Mouse (Mus musculus): ENCODE measurements at regions not wholly inside any gene's neighbourhood (a gene's known extent, or its start where the extent isn't known, plus 50 kb on each side); places are given as distances from the start of the nearest gene placed in this dataset.
A peak's percentile ranks its signal among the peaks of the same experiment; 100 is the strongest.

DNA sequence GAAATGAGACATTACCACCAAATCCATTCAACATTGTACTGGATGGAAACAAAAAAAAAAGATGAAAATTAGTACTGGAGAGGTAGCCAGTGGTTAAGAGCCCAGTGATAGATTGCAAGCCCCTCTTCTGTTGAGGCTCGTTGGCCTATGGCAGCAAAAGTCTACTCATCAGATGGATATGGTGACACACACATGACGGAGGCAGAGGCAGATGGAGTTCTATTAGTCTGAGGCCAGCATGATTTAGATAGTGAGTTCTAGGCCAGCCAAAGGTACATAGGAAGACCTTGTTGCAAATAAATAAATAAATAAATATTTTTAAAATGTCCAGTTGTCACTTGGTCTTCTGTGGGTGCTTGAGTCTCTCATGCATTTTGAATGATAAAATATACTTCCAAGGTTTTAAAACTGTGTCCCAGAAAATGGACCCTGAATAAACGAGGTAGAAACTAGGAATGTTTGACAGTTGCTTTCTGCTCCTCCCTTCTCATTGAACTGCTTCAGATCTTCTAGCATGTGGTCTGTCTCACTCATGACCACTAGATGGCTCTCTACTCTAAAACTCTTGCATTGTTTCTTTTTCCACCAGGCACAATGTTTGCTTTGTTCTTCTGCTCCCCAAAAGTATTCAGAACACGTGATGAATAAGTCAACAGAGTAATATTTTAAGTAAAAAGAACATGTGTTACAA is 286.4 kb upstream of the Myo3a start:
- Histone ChIP-seq H3K36me3 (replicated peaks) (no peaks in the 10 kb centered on the region), H3K4me1 (ENCODE audit: insufficient read depth, low read depth, low read length) (peaks cover 11% of the 10 kb centered on the region), H3K27me3 (ENCODE audit: insufficient read depth, low read length) (no peaks in the 10 kb centered on the region), H3K9me3 (replicated peaks) (no peaks in the 10 kb centered on the region), H3K4me3 (ENCODE audit: low read depth, low read length) (no peak overlapping the region)
- peak; percentile 34; the same call in 1 of the 2 replicates for ATAC-seq (ENCODE audit: extremely low read depth, insufficient number of reproducible peaks, low FRiP score, poor library complexity, severe bottlenecking)
- DNase-seq (ENCODE audit: low spot score) = no peak
- TF ChIP-seq CTCF (IDR thresholded peaks at IDR 0.05; ENCODE audit: low read depth, low read length) (peak; percentile 49; the same call in 1 of the 2 replicates), POLR2AphosphoS5 (IDR thresholded peaks at IDR 0.05; ENCODE audit: insufficient replicate concordance, low read depth, low read length) (no peak), TAL1 (conservative IDR thresholded peaks at IDR 0.05; ENCODE audit: low read depth, low read length) (no peak)

DNA sequence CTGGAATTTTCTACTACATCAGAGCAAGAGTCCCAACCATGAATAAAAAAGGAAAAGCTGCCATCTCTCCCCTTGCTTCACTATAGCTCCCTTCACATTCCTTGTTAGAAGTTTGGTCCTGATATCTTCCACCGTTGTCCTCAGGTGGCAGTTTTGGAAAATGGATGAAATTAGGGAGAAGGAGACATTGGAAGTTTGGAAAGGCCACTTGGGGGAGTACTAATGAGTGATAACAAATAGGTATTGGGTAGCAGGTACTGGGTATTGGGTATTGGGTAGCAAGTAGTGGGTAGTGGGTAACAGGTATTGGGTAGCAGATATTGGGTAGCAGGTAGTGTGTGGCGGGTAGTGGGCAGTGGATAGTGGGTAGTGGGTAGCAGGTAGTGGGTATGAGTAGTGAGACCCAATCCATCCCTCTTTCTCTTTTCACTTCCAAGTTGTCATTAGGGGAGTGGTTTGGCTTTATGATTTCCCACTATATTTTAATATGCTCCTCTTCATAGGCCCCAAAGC is 285.8 kb upstream of the Myo3a start:
- TF ChIP-seq POLR2AphosphoS5 (IDR thresholded peaks at IDR 0.05; ENCODE audit: insufficient replicate concordance, low read depth, low read length) (no peak), GATA1 (IDR thresholded peaks at IDR 0.05; ENCODE audit: borderline replicate concordance, low read length) (no peak), TAL1 (conservative IDR thresholded peaks at IDR 0.05; ENCODE audit: low read depth, low read length) (no peak), CTCF (IDR thresholded peaks at IDR 0.05; ENCODE audit: low read depth, low read length) (no peak), GATA2 (IDR thresholded peaks at IDR 0.05; ENCODE audit: borderline replicate concordance, low read depth, low read length) (no peak)
- ATAC-seq (ENCODE audit: extremely low read depth, insufficient number of reproducible peaks, low FRiP score, poor library complexity, severe bottlenecking) = no peak
- Histone ChIP-seq H3K4me3 (ENCODE audit: low read depth, low read length) (no peak overlapping the region), H3K36me3 (replicated peaks) (no peaks in the 10 kb centered on the region), H3K9me3 (replicated peaks) (no peaks in the 10 kb centered on the region), H3K4me1 (ENCODE audit: insufficient read depth, low read depth, low read length) (peaks cover 11% of the 10 kb centered on the region), H3K27me3 (ENCODE audit: insufficient read depth, low read length) (no peaks in the 10 kb centered on the region)
- DNase-seq (ENCODE audit: low spot score) = no peak

GRCm38 (mm10) chr2:21943676-21944075 is 283.6 kb upstream of the Myo3a start:
- ATAC-seq (ENCODE audit: extremely low read depth, insufficient number of reproducible peaks, low FRiP score, poor library complexity, severe bottlenecking) (no peak), DNase-seq (ENCODE audit: low spot score) (no peak)
- no peaks in the 10 kb centered on the region for H3K9me3 ChIP-seq (replicated peaks)
- H3K4me1 ChIP-seq (ENCODE audit: insufficient read depth, low read depth, low read length) = peaks cover 11% of the 10 kb centered on the region
- H3K36me3 ChIP-seq (replicated peaks) = no peaks in the 10 kb centered on the region
- no peak for TF ChIP-seq POLR2AphosphoS5 (IDR thresholded peaks at IDR 0.05; ENCODE audit: insufficient replicate concordance, low read depth, low read length)
- TF ChIP-seq GATA2 (IDR thresholded peaks at IDR 0.05; ENCODE audit: borderline replicate concordance, low read depth, low read length) = no peak
- no peak for TF ChIP-seq GATA1 (IDR thresholded peaks at IDR 0.05; ENCODE audit: borderline replicate concordance, low read length)
- TF ChIP-seq CTCF (IDR thresholded peaks at IDR 0.05; ENCODE audit: low read depth, low read length) = no peak
- no peak for TF ChIP-seq TAL1 (conservative IDR thresholded peaks at IDR 0.05; ENCODE audit: low read depth, low read length)
- no peaks in the 10 kb centered on the region for H3K27me3 ChIP-seq (ENCODE audit: insufficient read depth, low read length)
- no peak overlapping the region for H3K4me3 ChIP-seq (ENCODE audit: low read depth, low read length)

GRCm38 (mm10) chr2:21946484-21946883 is 280.8 kb upstream of the Myo3a start:
- Histone ChIP-seq H3K36me3 (replicated peaks) (no peaks in the 10 kb centered on the region), H3K4me1 (ENCODE audit: insufficient read depth, low read depth, low read length) (peaks cover 8% of the 10 kb centered on the region), H3K4me3 (ENCODE audit: low read depth, low read length) (no peak overlapping the region), H3K9me3 (replicated peaks) (no peaks in the 10 kb centered on the region), H3K27me3 (ENCODE audit: insufficient read depth, low read length) (peaks cover 9% of the 10 kb centered on the region)
- DNase-seq (ENCODE audit: low spot score) (no peak), ATAC-seq (ENCODE audit: extremely low read depth, insufficient number of reproducible peaks, low FRiP score, poor library complexity, severe bottlenecking) (no peak)
- TF ChIP-seq GATA1 (IDR thresholded peaks at IDR 0.05; ENCODE audit: borderline replicate concordance, low read length) = no peak
- no peak for TF ChIP-seq TAL1 (conservative IDR thresholded peaks at IDR 0.05; ENCODE audit: low read depth, low read length)
- no peak for TF ChIP-seq GATA2 (IDR thresholded peaks at IDR 0.05; ENCODE audit: borderline replicate concordance, low read depth, low read length)
- no peak for TF ChIP-seq POLR2AphosphoS5 (IDR thresholded peaks at IDR 0.05; ENCODE audit: insufficient replicate concordance, low read depth, low read length)
- no peak for TF ChIP-seq CTCF (IDR thresholded peaks at IDR 0.05; ENCODE audit: low read depth, low read length)

GRCm38 (mm10) chr2:21951279-21951678 is 276.0 kb upstream of the Myo3a start:
- Histone ChIP-seq H3K9me3 (replicated peaks) (no peaks in the 10 kb centered on the region), H3K36me3 (replicated peaks) (no peaks in the 10 kb centered on the region), H3K4me1 (ENCODE audit: insufficient read depth, low read depth, low read length) (no peaks in the 10 kb centered on the region), H3K4me3 (ENCODE audit: low read depth, low read length) (no peak overlapping the region), H3K27me3 (ENCODE audit: insufficient read depth, low read length) (peaks cover 10% of the 10 kb centered on the region)
- ATAC-seq (ENCODE audit: extremely low read depth, insufficient number of reproducible peaks, low FRiP score, poor library complexity, severe bottlenecking) = no peak
- no peak for DNase-seq (ENCODE audit: low spot score)
- TF ChIP-seq POLR2AphosphoS5 (IDR thresholded peaks at IDR 0.05; ENCODE audit: insufficient replicate concordance, low read depth, low read length) (no peak), CTCF (IDR thresholded peaks at IDR 0.05; ENCODE audit: low read depth, low read length) (no peak), TAL1 (conservative IDR thresholded peaks at IDR 0.05; ENCODE audit: low read depth, low read length) (no peak), GATA1 (IDR thresholded peaks at IDR 0.05; ENCODE audit: borderline replicate concordance, low read length) (no peak), GATA2 (IDR thresholded peaks at IDR 0.05; ENCODE audit: borderline replicate concordance, low read depth, low read length) (no peak)

DNA sequence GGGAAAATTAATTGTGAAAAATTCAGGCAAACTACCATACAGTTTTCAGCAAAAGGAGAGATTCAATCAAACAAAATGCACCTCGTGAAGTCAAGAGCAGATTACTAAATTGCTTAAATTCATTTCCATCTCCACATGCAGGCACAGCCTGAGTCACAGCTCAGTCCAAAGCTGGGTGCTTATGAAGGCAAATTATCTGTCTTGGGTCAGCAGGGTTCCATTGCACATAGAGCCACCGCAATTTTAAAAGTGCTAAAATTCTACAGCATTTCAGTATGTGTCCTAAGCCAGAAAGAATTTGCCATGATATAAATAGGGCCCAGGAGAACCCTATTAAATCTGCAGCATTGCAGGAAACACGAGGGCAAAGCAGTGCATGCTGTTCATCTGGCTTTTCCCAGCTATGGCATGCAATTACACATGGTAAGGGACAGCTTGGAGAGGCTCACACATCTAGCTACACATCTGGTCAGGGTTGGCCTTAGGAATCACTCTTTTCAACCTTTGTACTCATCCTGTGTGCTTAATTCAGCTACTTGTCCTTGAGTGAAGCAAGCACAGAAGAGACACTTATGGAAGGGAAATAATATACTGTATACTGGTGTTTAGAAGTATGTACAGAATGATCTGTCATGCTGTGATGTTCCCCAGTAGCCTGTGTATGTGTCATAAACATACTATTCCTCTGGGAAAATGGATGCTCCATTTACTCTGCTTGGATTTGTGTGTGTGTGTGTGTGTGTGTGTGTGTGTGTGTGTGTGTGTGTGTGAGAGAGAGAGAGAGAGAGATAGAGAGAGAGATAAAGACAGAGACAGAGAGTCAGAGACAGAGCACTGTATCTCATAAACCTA is 271.0 kb upstream of the Myo3a start:
- ATAC-seq (ENCODE audit: extremely low read depth, insufficient number of reproducible peaks, low FRiP score, poor library complexity, severe bottlenecking) (no peak), DNase-seq (ENCODE audit: low spot score) (no peak)
- Histone ChIP-seq H3K4me3 (ENCODE audit: low read depth, low read length) (no peak overlapping the region), H3K27me3 (ENCODE audit: insufficient read depth, low read length) (peaks cover 8% of the 10 kb centered on the region), H3K4me1 (ENCODE audit: insufficient read depth, low read depth, low read length) (peaks cover 18% of the 10 kb centered on the region), H3K36me3 (replicated peaks) (no peaks in the 10 kb centered on the region), H3K9me3 (replicated peaks) (no peaks in the 10 kb centered on the region)
- no peak for TF ChIP-seq CTCF (IDR thresholded peaks at IDR 0.05; ENCODE audit: low read depth, low read length)
- no peak for TF ChIP-seq GATA1 (IDR thresholded peaks at IDR 0.05; ENCODE audit: borderline replicate concordance, low read length)
- TF ChIP-seq TAL1 (conservative IDR thresholded peaks at IDR 0.05; ENCODE audit: low read depth, low read length) = no peak
- TF ChIP-seq GATA2 (IDR thresholded peaks at IDR 0.05; ENCODE audit: borderline replicate concordance, low read depth, low read length) = no peak

All from G1E (cell line).